Mouse (Mus musculus) gastrocnemius, adult 2 months (tissue): Measurements from ENCODE around the gene Tcn2. TPM values are rescaled to one million over a fixed set of nuclear protein-coding genes. Genes with fewer than 3 reads are reported as not detected.
A peak's percentile ranks its signal among the peaks of the same experiment; 100 is the strongest.
"Not testable (repeated sequence)": the region's sequence is repeated elsewhere in the genome, so short reads cannot be mapped to it uniquely, and the experiment has no call there.

Experiments used
- DNase-seq: peaks from one replicate; pipeline ENCODE4 v3.0.0; 2022
- H3K27ac ChIP-seq: fragments of 200-600 bp; 2 replicates; pipeline ENCODE4 v1.8.1; 2022; ENCODE audit warnings: mild to moderate bottlenecking
- H3K4me3 ChIP-seq: fragments of 200-600 bp; 2 replicates; pipeline ENCODE4 v1.8.1; 2022; ENCODE audit warnings: mild to moderate bottlenecking, moderate library complexity
- CTCF ChIP-seq: fragments of 200-600 bp; IDR thresholded peaks from 2 replicates; pipeline ENCODE4 v1.8.1; 2022; ENCODE audit warnings: antibody characterized with exemption, mild to moderate bottlenecking, moderate library complexity
- intact Hi-C: fragments of 180-260 bp; cut with DNase I; formaldehyde crosslinking; loops from one replicate; pipeline ENCODE4 v1.15.1; 2025
- total RNA-seq, 2 experiments: library from RNA; stranded (reverse); gene quantifications; 2 replicates each; pipeline ENCODE4 v1.2.3; 2021

Tcn2 gene
- total RNA-seq, 2 experiments from 2014 or later: 11.9 to 18.2 TPM

- no peak for TF ChIP-seq CTCF
- intact Hi-C loops: no loop called here
- no peak overlapping the region for H3K27ac ChIP-seq
- no peak for DNase-seq
- no peak overlapping the region for H3K4me3 ChIP-seq
These were observed 28.9 kb upstream of the Tcn2 start for GRCm38 (mm10) chr11:3960901-3961300.

- H3K27ac ChIP-seq, intact Hi-C loops, DNase-seq, H3K4me3 ChIP-seq: not testable (repeated sequence)
These were observed 23.4 kb upstream of the Tcn2 start for GRCm38 (mm10) chr11:3955371-3955770.

- H3K4me3 ChIP-seq, DNase-seq, intact Hi-C loops, H3K27ac ChIP-seq: not testable (repeated sequence)
These were observed 22.9 kb upstream of the Tcn2 start for GRCm38 (mm10) chr11:3954876-3955275.

DNA sequence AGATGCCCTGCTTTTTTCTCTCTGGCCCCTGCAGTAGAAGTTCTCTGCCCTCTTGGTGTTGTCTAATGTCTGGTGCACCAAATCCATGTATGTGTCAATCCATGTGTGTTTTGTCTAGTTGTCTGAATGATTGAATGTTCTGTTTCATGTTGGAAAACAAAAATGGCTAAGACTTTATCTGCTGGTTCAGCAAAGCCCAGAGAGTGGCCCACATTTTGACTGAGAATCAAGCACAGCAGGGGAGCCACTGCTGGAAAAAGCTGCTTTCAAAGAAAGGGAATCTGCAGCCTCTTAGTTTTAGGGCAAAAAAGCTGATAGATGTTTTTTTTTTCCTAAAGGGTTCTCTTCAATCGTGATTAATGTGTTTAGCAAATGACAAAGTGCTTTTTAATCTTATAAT lies 14.4 kb upstream of the Tcn2 start:
- Histone ChIP-seq H3K4me3 (no peak overlapping the region), H3K27ac (no peak overlapping the region)
- DNase-seq: no peak
- intact Hi-C loops: no loop called here
- TF ChIP-seq CTCF: no peak

GRCm38 (mm10) chr11:3941371-3941770 lies 9.4 kb upstream of the Tcn2 start:
- TF ChIP-seq CTCF: no peak

GRCm38 (mm10) chr11:3937321-3937874 lies 5.4 kb upstream of the Tcn2 start:
- DNase-seq: no peak
- Histone ChIP-seq H3K27ac (no peak overlapping the region), H3K4me3 (no peak overlapping the region)
- intact Hi-C loops: no loop called here
- TF ChIP-seq CTCF: no peak

More at GRCm38 (mm10) chr11:3941371-3941770, 9.4 kb upstream of the Tcn2 start:
- no peak for DNase-seq
- Histone ChIP-seq H3K27ac (no peak overlapping the region), H3K4me3 (no peak overlapping the region)
- intact Hi-C loops: no loop called here

- H3K4me3 ChIP-seq: no peak overlapping the region
- H3K27ac ChIP-seq: no peak overlapping the region
- no peak for DNase-seq
- TF ChIP-seq CTCF: no peak
- intact Hi-C loops: no loop called here
These were observed 4.4 kb upstream of the Tcn2 start for GRCm38 (mm10) chr11:3936318-3936717.

DNA sequence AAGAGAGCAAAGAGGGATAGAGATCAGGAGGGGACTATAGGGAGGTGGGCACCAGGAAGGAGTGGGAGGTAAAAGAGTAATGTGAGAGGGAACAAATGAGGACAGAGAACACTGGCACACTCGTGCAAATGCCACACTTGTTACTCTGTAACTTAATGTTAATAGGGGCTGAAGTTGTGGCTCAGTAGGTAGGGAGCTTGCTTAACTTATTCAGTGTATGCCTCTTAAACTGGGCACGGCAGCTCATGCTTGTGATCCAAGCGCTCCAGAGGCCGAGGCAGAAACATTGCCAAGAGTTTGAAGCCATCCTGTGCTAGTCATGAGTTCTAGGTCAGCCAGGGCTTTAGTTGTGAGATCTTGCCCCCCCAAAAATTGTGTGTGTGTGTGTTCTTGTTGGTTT lies 3.2 kb upstream of the Tcn2 start:
- DNase-seq: no peak
- no peak overlapping the region for H3K4me3 ChIP-seq
- TF ChIP-seq CTCF: no peak
- intact Hi-C loops: no loop called here
- no peak overlapping the region for H3K27ac ChIP-seq

- TF ChIP-seq CTCF: no peak
- no peak for DNase-seq
- no peak overlapping the region for H3K27ac ChIP-seq
- intact Hi-C loops: no loop called here
- H3K4me3 ChIP-seq: no peak overlapping the region
These were observed 1.9 kb upstream of the Tcn2 start for GRCm38 (mm10) chr11:3933756-3934285.

DNA sequence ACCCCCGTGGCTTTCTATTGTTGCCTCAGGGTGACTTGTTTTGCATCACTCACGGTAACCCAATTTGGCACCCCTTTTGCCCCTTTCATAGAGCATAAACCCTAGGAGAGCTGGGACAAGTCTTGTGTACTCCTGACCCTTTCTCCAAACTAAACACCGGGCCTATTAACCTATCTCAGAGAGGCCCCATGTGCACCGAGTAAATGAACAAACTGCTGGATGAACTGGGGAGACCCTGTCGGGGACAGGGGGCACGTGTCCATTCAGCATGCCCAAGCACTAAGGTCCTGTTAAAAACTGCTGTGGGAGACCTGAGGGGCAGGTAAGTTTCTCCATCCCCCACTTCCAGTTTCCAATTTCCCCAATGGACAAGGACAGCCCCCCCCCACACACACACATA lies 1.0 kb downstream of the Tcn2 start:
- no peak for DNase-seq
- TF ChIP-seq CTCF: no peak
- Histone ChIP-seq H3K27ac (peak overlapping the region; percentile 70; the same call in 1 of the 2 replicates), H3K4me3 (peak overlapping the region; percentile 76)
- intact Hi-C loops: no loop called here

GRCm38 (mm10) chr11:3930019-3930418 lies 1.9 kb downstream of the Tcn2 start:
- intact Hi-C loops: no loop called here
- no peak for TF ChIP-seq CTCF
- no peak for DNase-seq
- Histone ChIP-seq H3K27ac (no peak overlapping the region), H3K4me3 (no peak overlapping the region)

DNA sequence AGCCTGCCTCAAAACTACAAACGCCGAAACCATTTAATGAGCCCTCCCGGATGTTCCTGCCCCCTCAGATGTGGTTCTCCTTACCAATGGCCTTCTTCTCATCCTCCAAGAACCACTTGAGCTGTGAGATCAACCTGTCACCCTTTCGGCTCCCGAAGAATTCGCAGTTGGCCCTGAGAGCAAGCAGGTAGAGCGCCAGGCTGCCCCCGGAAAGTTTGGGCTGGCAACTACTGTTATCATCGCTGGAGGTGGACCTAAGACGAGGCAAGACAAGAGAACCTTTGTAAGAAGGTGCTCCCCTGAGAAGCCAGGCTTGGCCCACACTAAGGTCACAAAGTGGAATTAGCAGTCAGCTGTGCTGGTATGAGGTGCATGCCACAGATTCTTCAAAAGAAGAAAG lies 6.0 kb downstream of the Tcn2 start:
- intact Hi-C loops: no loop called here
- TF ChIP-seq CTCF: no peak
- DNase-seq: no peak
- Histone ChIP-seq H3K4me3 (no peak overlapping the region), H3K27ac (no peak overlapping the region)

DNA sequence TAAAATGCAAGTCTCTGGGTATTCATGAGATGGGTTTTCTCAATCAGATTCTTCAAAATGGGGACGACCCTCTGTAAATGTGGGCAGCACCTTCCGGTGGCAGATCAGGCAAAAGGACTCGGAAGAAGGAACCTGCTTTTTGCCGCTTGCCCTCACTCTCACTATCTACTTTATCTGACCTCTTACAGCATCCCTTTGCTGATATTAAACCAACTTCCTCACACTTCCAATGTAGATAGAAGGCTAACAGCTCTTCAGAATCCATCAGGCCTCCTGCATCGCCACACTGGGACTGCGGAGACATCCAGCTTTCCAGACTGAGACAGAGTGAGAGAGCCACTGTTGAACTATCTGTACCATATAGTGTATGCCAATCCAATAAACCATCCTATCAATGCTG lies 9.2 kb downstream of the Tcn2 start:
- no peak for TF ChIP-seq CTCF
- DNase-seq: no peak
- intact Hi-C loops: loop anchor here (5.0 kb wide), 1 partner anchor 210 kb away; no protein-coding TSS in a partner anchor
- Histone ChIP-seq H3K27ac (no peak overlapping the region), H3K4me3 (no peak overlapping the region)

DNA sequence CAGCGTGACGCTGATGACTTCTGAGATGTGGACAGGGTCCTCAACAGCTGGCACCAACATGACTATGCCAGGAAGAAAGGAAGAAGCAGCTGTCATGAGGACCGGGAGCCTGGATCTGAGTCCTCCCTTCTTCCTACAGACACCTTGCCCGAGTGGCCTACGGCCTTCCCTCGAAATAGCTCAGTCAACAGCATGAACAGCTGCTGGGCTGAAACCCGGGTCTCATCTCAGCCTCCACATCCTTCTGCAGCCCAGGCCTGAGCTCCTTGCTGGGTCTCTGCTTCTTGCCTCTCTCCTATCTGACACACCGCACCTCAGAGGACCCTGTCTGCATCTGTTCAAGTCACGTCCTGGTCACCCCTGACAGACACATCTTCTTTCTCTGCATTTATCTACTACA lies 9.8 kb downstream of the Tcn2 start:
- no peak for DNase-seq
- intact Hi-C loops: loop anchor here (5.0 kb wide), 1 partner anchor 210 kb away; no protein-coding TSS in a partner anchor
- no peak for TF ChIP-seq CTCF
- H3K27ac ChIP-seq: no peak overlapping the region
- no peak overlapping the region for H3K4me3 ChIP-seq
